Mouse (Mus musculus) neural tube, embryonic 15.5 days (tissue): Measurements from ENCODE around the gene Atxn2l. TPM values are rescaled to one million over a fixed set of nuclear protein-coding genes. Genes with fewer than 3 reads are reported as not detected.

Experiments
- ATAC-seq: fragments of 200-750 bp; cut with Nextera tagmentation; 2 replicates; pipeline ENCODE4 v1.8.0; 2017; ENCODE audit warnings: mild to moderate bottlenecking, moderate TSS enrichment, moderate library complexity; ENCODE audit not compliant: low FRiP score
- H3K27ac ChIP-seq: fragments of 300-500 bp; sonication (generic); replicated peaks from 2 replicates; pipeline ENCODE4 v1.5.1; 2015; ENCODE audit warnings: mild to moderate bottlenecking, inconsistent platforms
- H3K27me3 ChIP-seq: fragments of 300-500 bp; sonication (generic); replicated peaks from 2 replicates; pipeline ENCODE4 v1.6.1; 2015; ENCODE audit warnings: inconsistent platforms
- H3K36me3 ChIP-seq: fragments of 300-500 bp; sonication (generic); 2 replicates; pipeline ENCODE4 v1.6.1; 2015; ENCODE audit warnings: inconsistent platforms
- H3K4me1 ChIP-seq: fragments of 300-500 bp; sonication (generic); 2 replicates; pipeline ENCODE4 v1.6.1; 2015; ENCODE audit warnings: inconsistent platforms
- H3K4me2 ChIP-seq: fragments of 300-500 bp; sonication (generic); 2 replicates; pipeline ENCODE4 v1.6.1; 2015; ENCODE audit warnings: inconsistent platforms, mild to moderate bottlenecking, moderate library complexity
- H3K4me3 ChIP-seq: fragments of 300-500 bp; sonication (generic); replicated peaks from 2 replicates; pipeline ENCODE4 v1.5.1; 2015; ENCODE audit warnings: mild to moderate bottlenecking, inconsistent platforms
- H3K9ac ChIP-seq: fragments of 300-500 bp; sonication (generic); replicated peaks from 2 replicates; pipeline ENCODE4 v1.6.1; 2015; ENCODE audit warnings: mild to moderate bottlenecking, inconsistent platforms
- H3K9me3 ChIP-seq: fragments of 300-500 bp; sonication (generic); replicated peaks from 2 replicates; pipeline ENCODE4 v1.6.1; 2016; ENCODE audit warnings: inconsistent platforms
- WGBS: fragments of 180-500 bp; shearing (Covaris S2); methylation state at CpG from one replicate; pipeline ENCODE4 v1.1.7; 2015; ENCODE audit warnings: mixed read lengths; 5-methylcytosine and 5-hydroxymethylcytosine counted together
- polyA plus RNA-seq: library from polyadenylated mRNA; unstranded; fragments of >200 nt; fragmentation: Nextera tagmentation; extraction: Ambion mirVana; gene quantifications from 2 replicates; pipeline ENCODE4 v1.2.1, GENCODE M21; 2015

Atxn2l gene
- polyA plus RNA-seq, 1 experiment from 2014 or later = 69.5 TPM

DNA sequence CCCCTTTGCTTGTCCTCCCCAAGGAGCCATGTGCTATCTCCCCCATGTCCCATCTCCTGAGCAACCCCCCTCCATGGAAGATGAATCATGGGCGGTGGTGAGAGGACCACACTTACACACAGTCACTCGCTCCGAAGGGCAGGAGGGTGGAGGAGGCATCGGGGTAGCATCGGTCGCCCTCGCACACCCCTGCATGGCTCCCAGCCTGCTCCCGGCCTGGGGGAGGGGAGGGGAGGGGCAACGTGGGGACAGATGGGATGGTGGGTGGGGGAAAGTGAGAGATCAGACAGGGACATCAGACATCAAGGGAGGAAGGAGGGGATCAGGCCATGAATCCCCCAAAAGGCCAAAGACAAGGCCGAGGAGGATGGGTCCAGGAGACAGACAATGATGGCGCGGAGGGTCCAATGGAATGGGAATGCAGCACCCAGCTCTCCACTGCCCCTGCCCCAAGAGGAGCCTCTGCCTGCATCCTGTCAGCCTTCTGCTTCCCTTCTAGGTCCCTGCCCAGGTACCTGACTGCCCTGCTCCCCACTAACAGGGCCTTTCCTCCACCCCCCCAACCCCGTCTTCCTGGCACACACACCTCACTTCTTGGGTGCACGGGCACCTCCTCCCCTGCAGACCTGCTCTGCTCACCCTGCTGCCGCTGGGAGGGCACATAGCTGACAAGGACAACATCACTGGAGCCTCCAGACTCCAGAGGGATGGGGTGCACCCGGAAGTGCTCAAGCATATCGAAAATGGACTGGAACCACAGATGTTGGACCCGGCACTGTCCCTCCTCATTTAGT lies 35.2 kb downstream of the Atxn2l start:
- H3K27me3 ChIP-seq = no peaks in the 10 kb centered on the region
- WGBS = 93% methylated on average over 18 of the region's 18 CpGs
- H3K4me2 ChIP-seq = no peak overlapping the region
- H3K27ac ChIP-seq = no peak overlapping the region
- H3K9ac ChIP-seq = no peak overlapping the region
- H3K4me1 ChIP-seq = peaks cover 14% of the 10 kb centered on the region
- no peak for ATAC-seq
- H3K4me3 ChIP-seq = no peak overlapping the region
- H3K36me3 ChIP-seq = peaks cover 64% of the 10 kb centered on the region
- H3K9me3 ChIP-seq = no peaks in the 10 kb centered on the region

DNA sequence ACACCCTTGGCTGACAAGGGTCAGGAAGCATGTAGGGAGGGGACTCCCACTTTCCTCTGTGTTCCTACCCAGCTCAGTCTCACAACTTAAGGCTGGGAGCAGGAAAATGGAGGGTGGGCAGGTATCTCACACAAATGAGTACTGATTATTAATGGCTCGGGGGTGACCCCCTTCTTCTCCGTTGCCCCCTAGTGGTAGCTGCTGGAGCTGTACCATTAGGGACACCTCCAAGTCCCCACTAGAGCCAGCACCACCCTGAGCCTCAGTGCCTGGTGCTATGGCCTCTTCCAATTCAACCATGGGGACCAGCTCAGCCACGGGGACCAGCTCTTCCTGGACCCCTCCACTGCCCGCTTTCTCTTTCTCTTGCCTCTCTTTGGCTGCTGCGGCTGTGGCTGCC lies 36.0 kb downstream of the Atxn2l start:
- no peak overlapping the region for H3K4me3 ChIP-seq
- H3K36me3 ChIP-seq = peaks cover 58% of the 10 kb centered on the region
- WGBS = 67% methylated on average over 5 of the region's 5 CpGs
- H3K27me3 ChIP-seq = no peaks in the 10 kb centered on the region
- no peak overlapping the region for H3K27ac ChIP-seq
- H3K4me2 ChIP-seq = no peak overlapping the region
- H3K9ac ChIP-seq = no peak overlapping the region
- no peak for ATAC-seq
- no peaks in the 10 kb centered on the region for H3K9me3 ChIP-seq
- H3K4me1 ChIP-seq = peaks cover 7% of the 10 kb centered on the region; the same call in 1 of the 2 replicates

DNA sequence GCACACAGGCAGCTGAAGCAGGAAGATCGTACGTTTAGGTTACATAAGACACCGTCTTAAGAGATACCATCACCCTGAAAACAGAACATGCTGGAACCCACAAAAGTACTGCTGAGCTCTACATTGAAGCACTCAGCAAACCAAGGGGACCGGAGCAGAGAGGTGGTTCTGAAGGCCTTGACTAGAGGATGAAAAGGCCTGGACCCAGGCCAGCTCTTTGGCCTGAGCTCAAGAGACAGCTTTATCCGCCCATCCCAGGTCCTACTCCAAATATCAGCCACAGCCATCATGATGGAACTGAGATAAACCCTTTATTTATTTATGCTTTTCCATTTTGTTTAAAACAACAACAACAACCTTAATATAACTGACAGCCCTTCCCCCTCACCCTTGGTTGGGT lies 36.5 kb downstream of the Atxn2l start:
- Histone ChIP-seq H3K4me3 (no peak overlapping the region), H3K36me3 (peaks cover 53% of the 10 kb centered on the region), H3K27me3 (no peaks in the 10 kb centered on the region), H3K4me1 (peaks cover 3% of the 10 kb centered on the region; the same call in 1 of the 2 replicates), H3K4me2 (no peak overlapping the region), H3K27ac (no peak overlapping the region), H3K9me3 (no peaks in the 10 kb centered on the region), H3K9ac (no peak overlapping the region)
- no peak for ATAC-seq
- 95% methylated on average over 5 of the region's 5 CpGs for WGBS

DNA sequence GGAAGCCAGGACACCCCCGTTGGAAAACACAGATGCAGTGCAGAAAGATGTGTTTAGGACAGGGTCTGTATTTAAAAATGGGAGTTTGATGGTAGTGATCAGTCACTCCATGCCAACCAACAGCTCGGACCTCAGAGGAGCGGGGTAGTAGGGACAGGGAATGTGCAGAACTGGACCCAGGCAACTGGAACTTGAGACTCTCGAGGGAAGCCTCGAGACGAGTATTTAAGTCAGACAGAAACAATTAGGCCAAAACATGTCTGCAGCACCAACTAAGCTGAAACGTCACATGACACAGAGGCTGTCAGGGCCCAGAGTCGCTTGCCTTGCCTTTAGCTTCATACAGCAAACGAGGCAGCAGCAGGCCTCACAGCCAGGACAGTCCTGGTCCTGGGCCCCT lies 37.1 kb downstream of the Atxn2l start:
- Histone ChIP-seq H3K4me2 (no peak overlapping the region), H3K4me1 (no peaks in the 10 kb centered on the region), H3K27me3 (no peaks in the 10 kb centered on the region), H3K36me3 (peaks cover 47% of the 10 kb centered on the region), H3K4me3 (no peak overlapping the region), H3K9me3 (no peaks in the 10 kb centered on the region), H3K27ac (no peak overlapping the region), H3K9ac (no peak overlapping the region)
- ATAC-seq = no peak
- 74% methylated on average over 9 of the region's 9 CpGs for WGBS

DNA sequence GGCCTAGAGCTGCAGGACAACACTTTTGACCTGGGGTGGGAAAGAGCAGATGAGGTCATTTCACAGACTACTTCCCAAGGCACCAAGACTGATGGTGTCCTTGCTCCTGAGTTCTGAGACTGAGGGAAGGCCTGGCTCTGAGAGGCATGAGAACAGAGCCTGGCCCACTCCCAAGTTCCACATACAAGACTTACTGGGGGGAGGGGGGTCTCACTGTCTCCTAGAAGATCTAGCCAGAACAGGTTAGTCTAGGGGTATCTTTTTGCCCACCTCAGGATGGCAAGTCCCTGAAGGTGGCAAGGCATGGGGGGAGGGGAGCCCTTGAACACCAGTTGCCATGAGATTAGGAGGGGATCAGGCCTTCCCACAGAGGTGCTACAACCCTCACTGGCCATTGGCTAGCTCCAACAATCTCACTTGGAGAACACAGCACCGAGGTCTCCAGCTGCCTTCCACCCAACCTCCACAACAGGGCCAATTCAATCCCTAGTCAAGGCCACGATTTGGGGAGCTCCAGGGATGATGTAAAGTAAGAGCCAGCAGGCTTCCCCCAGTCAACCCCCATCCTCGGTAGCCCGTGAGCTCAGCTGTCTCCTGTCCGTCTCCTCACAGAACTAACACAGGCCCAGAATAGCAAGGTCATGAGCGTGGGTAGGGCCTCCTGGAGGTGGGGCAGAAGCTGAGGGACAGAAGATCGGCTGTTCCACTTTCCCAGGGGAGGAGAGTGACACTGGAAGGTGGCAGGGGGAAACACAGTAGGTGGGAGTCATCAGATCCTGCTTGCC lies 37.8 kb downstream of the Atxn2l start:
- H3K9ac ChIP-seq = no peak overlapping the region
- no peaks in the 10 kb centered on the region for H3K27me3 ChIP-seq
- H3K4me1 ChIP-seq = no peaks in the 10 kb centered on the region
- H3K4me3 ChIP-seq = no peak overlapping the region
- ATAC-seq = no peak
- H3K36me3 ChIP-seq = peaks cover 41% of the 10 kb centered on the region
- no peak overlapping the region for H3K4me2 ChIP-seq
- 70% methylated on average over 7 of the region's 7 CpGs for WGBS
- no peaks in the 10 kb centered on the region for H3K9me3 ChIP-seq
- no peak overlapping the region for H3K27ac ChIP-seq

DNA sequence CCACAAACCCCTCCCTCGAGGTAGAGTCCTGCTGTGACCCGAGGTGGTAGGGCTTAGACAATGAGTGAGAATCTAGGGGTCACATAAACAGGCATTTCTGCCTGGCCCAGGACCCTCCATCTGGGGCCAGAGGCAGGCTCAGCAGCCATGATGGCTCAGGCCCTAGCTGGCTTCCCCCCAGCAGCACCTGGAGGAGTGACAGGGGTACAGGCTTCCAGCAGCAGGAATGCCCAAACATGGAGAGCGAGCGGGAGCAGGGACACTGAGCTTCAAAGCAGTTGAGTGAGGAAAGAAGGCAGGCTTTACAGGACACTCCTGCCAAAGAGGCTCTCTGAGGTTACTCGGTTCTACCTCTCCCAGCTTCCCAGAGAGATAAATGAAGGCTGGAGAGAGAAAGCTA lies 38.4 kb downstream of the Atxn2l start:
- no peaks in the 10 kb centered on the region for H3K9me3 ChIP-seq
- H3K27me3 ChIP-seq = no peaks in the 10 kb centered on the region
- H3K4me1 ChIP-seq = no peaks in the 10 kb centered on the region
- H3K36me3 ChIP-seq = peaks cover 36% of the 10 kb centered on the region
- no peak overlapping the region for H3K4me2 ChIP-seq
- no peak overlapping the region for H3K9ac ChIP-seq
- H3K27ac ChIP-seq = no peak overlapping the region
- WGBS = 49% methylated on average over 5 of the region's 5 CpGs
- no peak overlapping the region for H3K4me3 ChIP-seq
- ATAC-seq = no peak

DNA sequence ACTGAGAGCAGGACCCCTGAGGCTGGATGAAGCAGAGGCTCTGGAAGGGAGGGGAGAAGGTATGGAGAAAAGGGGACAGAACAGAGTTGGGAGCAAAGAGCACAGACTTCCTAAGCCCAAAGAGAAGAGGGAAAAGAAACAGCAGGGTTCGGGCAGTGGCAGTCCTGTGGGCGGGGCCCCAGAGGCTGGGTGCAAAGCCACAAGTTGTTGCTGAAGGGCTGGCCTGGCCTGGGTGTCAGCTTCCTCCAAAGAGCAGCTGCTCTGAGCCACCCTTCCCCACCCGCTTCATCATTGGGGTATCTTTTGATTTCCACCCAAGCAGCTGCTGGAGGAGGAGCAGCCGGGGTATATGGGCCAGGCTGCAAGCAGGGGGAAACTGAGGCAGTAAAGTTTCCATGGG lies 39.1 kb downstream of the Atxn2l start:
- ATAC-seq = no peak

DNA sequence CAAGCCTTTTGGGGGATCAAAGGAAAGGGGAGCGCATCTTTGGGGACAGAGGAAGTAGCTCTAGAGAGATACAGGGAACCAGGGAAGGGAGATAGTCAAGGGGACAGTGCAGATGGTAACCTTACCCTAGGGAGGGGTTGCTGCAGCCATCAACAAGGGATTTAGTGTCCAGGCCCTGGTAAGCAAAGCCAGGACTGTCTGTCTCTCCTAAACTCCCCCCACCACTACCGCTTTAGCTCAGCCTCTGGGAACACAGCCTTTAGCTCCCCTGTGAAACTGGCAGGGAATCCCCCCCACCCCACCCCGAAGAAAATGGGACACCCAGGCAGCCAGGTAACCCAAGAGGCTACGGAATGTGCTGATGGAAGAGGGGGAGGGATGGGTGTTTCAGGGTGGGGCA lies 39.7 kb downstream of the Atxn2l start:
- WGBS = 71% methylated on average over 4 of the region's 4 CpGs
- no peak for ATAC-seq

More for the DNA sequence above, 39.1 kb downstream of the Atxn2l start:
- no peak overlapping the region for H3K9ac ChIP-seq
- H3K4me3 ChIP-seq = no peak overlapping the region
- 69% methylated on average over 4 of the region's 4 CpGs for WGBS
- H3K27me3 ChIP-seq = no peaks in the 10 kb centered on the region
- no peaks in the 10 kb centered on the region for H3K9me3 ChIP-seq
- no peaks in the 10 kb centered on the region for H3K4me1 ChIP-seq
- H3K4me2 ChIP-seq = no peak overlapping the region
- H3K27ac ChIP-seq = no peak overlapping the region
- H3K36me3 ChIP-seq = peaks cover 29% of the 10 kb centered on the region

DNA sequence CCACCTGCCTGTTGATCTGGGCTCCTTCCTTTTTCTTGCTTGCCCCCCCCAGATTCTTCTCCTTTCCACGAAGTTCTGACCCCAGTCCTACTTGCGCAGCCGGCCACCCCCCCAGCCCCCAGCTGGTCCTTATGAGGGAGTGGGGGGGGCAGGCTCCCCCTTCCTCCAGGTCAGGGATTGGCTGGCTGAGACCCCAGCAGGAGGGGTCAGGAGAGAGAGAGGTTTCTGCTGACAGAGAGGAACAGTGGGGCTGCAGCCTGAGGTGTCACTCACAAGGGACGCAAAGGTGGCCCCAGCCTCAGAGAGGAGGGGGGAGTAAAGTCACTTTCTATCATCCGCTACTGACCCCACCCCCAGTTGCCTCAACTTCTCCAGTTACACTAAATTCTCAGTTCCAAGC lies 40.2 kb downstream of the Atxn2l start, which contains the start of gene Atp2a1:
Gene Atp2a1, minus strand, starts transcription at position 105 of the 400 bp plus-strand sequence.
- H3K27me3 ChIP-seq = no peaks in the 10 kb centered on the region
- peaks cover 18% of the 10 kb centered on the region for H3K36me3 ChIP-seq
- 55% methylated on average over 5 of the region's 5 CpGs for WGBS
- no peak for ATAC-seq
- no peak within 1 kb of the TSS for H3K4me2 ChIP-seq
- H3K9ac ChIP-seq = no peak within 1 kb of the TSS
- no peak within 1 kb of the TSS for H3K4me3 ChIP-seq
- no peaks in the 10 kb centered on the region for H3K9me3 ChIP-seq
- H3K4me1 ChIP-seq = no peaks in the 10 kb centered on the region
- no peak within 1 kb of the TSS for H3K27ac ChIP-seq

More for the DNA sequence above, 39.7 kb downstream of the Atxn2l start:
- no peak overlapping the region for H3K4me2 ChIP-seq
- H3K4me3 ChIP-seq = no peak overlapping the region
- H3K27me3 ChIP-seq = no peaks in the 10 kb centered on the region
- peaks cover 23% of the 10 kb centered on the region for H3K36me3 ChIP-seq
- H3K9me3 ChIP-seq = no peaks in the 10 kb centered on the region
- no peaks in the 10 kb centered on the region for H3K4me1 ChIP-seq
- no peak overlapping the region for H3K27ac ChIP-seq
- H3K9ac ChIP-seq = no peak overlapping the region

DNA sequence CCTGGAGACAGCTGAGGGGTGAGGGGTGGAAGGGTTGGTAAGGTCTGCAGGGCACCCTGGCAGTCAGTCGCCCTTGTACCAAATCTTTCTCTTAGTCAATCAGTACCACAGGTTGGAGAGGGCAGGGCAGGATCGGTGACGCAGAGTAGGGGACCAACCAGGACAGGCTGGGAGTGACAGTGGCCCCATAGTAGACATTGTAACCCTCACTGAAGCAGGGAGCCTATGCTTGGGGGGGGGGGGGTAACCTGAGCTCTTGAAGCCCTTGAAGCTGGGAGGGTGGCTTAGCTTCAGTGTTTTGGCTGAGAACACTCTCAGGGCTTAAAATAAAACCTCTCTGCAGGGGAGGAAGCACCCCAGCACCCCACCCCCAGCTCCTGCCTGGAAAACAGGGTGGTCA lies 41.6 kb downstream of the Atxn2l start:
- WGBS = 76% methylated on average over 3 of the region's 3 CpGs
- H3K27me3 ChIP-seq = no peaks in the 10 kb centered on the region
- no peak for ATAC-seq
- H3K9me3 ChIP-seq = no peaks in the 10 kb centered on the region
- no peak overlapping the region for H3K9ac ChIP-seq
- no peak overlapping the region for H3K4me2 ChIP-seq
- H3K36me3 ChIP-seq = peaks cover 4% of the 10 kb centered on the region
- no peaks in the 10 kb centered on the region for H3K4me1 ChIP-seq
- no peak overlapping the region for H3K27ac ChIP-seq
- no peak overlapping the region for H3K4me3 ChIP-seq

DNA sequence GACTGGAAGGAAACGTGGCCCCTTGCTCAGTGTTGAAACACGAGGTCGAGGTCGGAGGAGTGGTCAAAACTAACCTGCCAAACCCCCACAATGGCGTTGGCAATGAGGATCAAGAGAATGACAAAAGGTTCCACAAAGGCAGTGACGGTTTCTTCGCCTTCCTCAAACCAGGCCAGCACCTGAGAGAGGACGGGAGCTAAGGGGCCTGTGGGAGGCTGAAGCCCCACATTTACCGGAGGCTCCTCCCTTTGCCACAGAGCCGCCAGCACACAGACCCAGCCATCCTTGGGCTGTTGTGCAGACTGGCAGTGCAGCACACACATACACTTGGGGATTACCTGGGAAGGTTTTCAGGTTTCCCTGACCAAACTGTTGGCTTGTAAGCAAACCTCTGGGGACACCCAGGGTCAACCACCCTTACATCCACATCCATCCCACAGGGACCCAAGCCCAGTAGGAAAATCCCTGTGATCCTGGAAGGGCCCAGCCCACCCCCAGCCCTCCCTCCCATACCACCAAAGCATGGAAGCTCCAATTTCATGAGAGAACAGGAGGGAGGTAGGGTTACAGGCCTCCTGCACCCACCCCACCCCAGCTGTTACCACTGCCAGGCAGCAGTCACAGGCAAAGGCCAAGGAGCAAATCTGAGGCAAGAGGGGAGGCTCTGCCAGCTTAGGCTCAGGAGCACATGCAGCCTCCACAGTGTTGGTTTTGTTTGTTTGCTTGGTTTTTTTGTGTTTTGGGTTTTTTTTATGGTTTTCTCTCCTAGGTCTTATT lies 42.4 kb downstream of the Atxn2l start:
- Histone ChIP-seq H3K9ac (no peak overlapping the region), H3K36me3 (no peaks in the 10 kb centered on the region), H3K27ac (no peak overlapping the region), H3K4me3 (no peak overlapping the region), H3K4me2 (no peak overlapping the region), H3K9me3 (no peaks in the 10 kb centered on the region), H3K4me1 (no peaks in the 10 kb centered on the region), H3K27me3 (no peaks in the 10 kb centered on the region)
- 54% methylated on average over 10 of the region's 10 CpGs for WGBS
- no peak for ATAC-seq
